Mouse (Mus musculus) ES-E14 (cell line): Measurements from ENCODE around the gene Sirt5.

ENCODE experiments used
- CHD2 ChIP-seq: IDR thresholded peaks from 2 replicates; pipeline ENCODE4 v1.6.1; 2014; ENCODE audit warnings: mild to moderate bottlenecking, low read depth, low read length, inconsistent platforms
- HCFC1 ChIP-seq: IDR thresholded peaks from 2 replicates; pipeline ENCODE4 v1.6.1; 2012; ENCODE audit warnings: low read length, inconsistent platforms, borderline replicate concordance; ENCODE audit not compliant: insufficient read depth
- MAFK ChIP-seq: IDR thresholded peaks from 2 replicates; pipeline ENCODE4 v1.6.1; 2014; ENCODE audit warnings: mild to moderate bottlenecking, low read depth, low read length, inconsistent platforms; ENCODE audit not compliant: insufficient read depth
- ZNF384 ChIP-seq: IDR thresholded peaks from 2 replicates; pipeline ENCODE4 v1.6.1; 2012; ENCODE audit warnings: low read depth, low read length, inconsistent platforms

GRCm38 (mm10) chr13:43346825-43347224 is 18.5 kb upstream of the Sirt5 start:
- no peak for TF ChIP-seq CHD2
- no peak for TF ChIP-seq ZNF384
- TF ChIP-seq HCFC1 = no peak
- no peak for TF ChIP-seq MAFK
